Mouse (Mus musculus) kidney, adult 2 months (tissue): ENCODE measurements around the gene Stk40. TPM values are rescaled to one million over a fixed set of nuclear protein-coding genes. Genes with fewer than 3 reads are reported as not detected.
"Not testable (repeated sequence)": the region's sequence is repeated elsewhere in the genome, so short reads cannot be mapped to it uniquely, and the experiment has no call there.

ENCODE experiments used
- DNase-seq: peaks from one replicate; pipeline ENCODE4 v3.0.0; 2021
- H3K27ac ChIP-seq: fragments of 200-500 bp; 2 replicates; pipeline ENCODE4 v1.5.1; 2012; ENCODE audit warnings: low read depth, low read length, control low read depth, inconsistent platforms; ENCODE audit not compliant: insufficient read depth
- H3K27me3 ChIP-seq: fragments of 200-500 bp; replicated peaks from 2 replicates; pipeline ENCODE4 v1.6.1; 2012; ENCODE audit warnings: mild to moderate bottlenecking, moderate library complexity, low read length, inconsistent platforms; ENCODE audit not compliant: control insufficient read depth, insufficient read depth
- H3K36me3 ChIP-seq: fragments of 200-500 bp; 2 replicates; pipeline ENCODE4 v1.6.1; 2012; ENCODE audit warnings: mild to moderate bottlenecking, moderate library complexity, low read length, inconsistent platforms; ENCODE audit not compliant: control insufficient read depth, insufficient read depth
- H3K4me1 ChIP-seq: fragments of 200-500 bp; 2 replicates; pipeline ENCODE4 v1.6.1; 2011; ENCODE audit warnings: low read length; ENCODE audit not compliant: control insufficient read depth, insufficient read depth
- H3K4me3 ChIP-seq: fragments of 200-500 bp; 2 replicates; pipeline ENCODE4 v1.5.1; 2011; ENCODE audit warnings: mild to moderate bottlenecking, low read depth, low read length, control low read depth; ENCODE audit not compliant: insufficient read depth
- CTCF ChIP-seq: fragments of 200-500 bp; conservative IDR thresholded peaks from 2 replicates; pipeline ENCODE4 v1.5.1; 2011; ENCODE audit warnings: low read depth, mild to moderate bottlenecking, control low read depth, low read length, moderate library complexity, mixed read lengths; ENCODE audit not compliant: insufficient read depth, insufficient read length
- POLR2A ChIP-seq: fragments of 200-500 bp; IDR thresholded peaks from one replicate; pipeline ENCODE4 v1.6.1; 2011; ENCODE audit warnings: low read depth, low read length, control low read depth
- WGBS: fragments of 180-500 bp; shearing (Covaris S2); methylation state at CpG from one replicate; pipeline ENCODE4 v1.1.7; 2018; 5-methylcytosine and 5-hydroxymethylcytosine counted together
- polyA plus RNA-seq: library from polyadenylated mRNA; depleted of rRNA; stranded (reverse); fragments of >200 nt; gene quantifications from 2 replicates; pipeline ENCODE4 v1.2.3, GENCODE M21; 2012; rRNA removed

Stk40 gene
- polyA plus RNA-seq, 1 experiment: 38.9 TPM

DNA sequence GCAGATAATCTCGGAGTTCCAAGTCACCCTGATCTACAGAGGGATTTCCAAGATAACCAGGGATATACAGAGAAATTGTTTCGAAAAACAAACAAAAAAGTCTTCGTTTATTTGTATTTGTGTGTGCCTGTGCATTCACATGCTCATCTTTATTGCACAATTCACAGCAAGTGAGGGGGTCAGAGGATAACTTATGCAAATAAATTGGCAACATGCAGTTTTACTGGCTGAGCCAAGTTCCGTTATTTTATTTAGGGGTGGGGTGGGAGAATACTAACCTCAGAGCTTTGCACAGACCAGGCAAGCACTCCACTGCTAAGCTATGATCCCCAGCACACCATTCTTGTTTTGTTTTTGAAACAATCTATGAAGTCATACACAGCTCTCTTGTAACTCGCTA lies 70.0 kb downstream of the Stk40 start:
- H3K27ac ChIP-seq: no peak overlapping the region
- no peaks in the 10 kb centered on the region for H3K27me3 ChIP-seq
- TF ChIP-seq CTCF: no peak
- no peak for TF ChIP-seq POLR2A
- H3K4me3 ChIP-seq: no peak overlapping the region
- H3K36me3 ChIP-seq: peaks cover 27% of the 10 kb centered on the region
- no peak for DNase-seq
- peaks cover 3% of the 10 kb centered on the region for H3K4me1 ChIP-seq
- WGBS: 84% methylated on average over 5 of the region's 5 CpGs

DNA sequence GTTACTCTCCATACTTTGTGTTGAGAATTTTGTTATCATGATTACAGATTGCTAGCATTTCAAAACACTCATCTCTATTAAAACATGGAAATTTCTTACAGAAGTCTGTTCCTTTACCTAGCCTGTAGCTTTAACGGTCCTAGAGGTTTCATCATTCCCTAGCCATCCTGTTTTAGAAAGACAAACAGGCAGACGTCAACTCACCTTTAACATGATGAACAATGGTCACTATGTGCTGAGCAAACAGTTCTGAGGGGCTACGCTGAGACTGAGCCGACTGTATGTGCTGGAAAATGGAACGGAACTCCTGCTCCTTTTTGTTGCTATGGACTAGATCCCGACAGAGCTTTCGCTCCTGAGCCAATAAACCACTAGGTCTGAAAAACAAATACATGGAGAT lies 72.2 kb downstream of the Stk40 start:
- WGBS: 73% methylated on average over 7 of the region's 7 CpGs
- DNase-seq, H3K4me1 ChIP-seq, H3K4me3 ChIP-seq, H3K27ac ChIP-seq, H3K27me3 ChIP-seq: not testable (repeated sequence)
- peaks cover 26% of the 10 kb centered on the region for H3K36me3 ChIP-seq

DNA sequence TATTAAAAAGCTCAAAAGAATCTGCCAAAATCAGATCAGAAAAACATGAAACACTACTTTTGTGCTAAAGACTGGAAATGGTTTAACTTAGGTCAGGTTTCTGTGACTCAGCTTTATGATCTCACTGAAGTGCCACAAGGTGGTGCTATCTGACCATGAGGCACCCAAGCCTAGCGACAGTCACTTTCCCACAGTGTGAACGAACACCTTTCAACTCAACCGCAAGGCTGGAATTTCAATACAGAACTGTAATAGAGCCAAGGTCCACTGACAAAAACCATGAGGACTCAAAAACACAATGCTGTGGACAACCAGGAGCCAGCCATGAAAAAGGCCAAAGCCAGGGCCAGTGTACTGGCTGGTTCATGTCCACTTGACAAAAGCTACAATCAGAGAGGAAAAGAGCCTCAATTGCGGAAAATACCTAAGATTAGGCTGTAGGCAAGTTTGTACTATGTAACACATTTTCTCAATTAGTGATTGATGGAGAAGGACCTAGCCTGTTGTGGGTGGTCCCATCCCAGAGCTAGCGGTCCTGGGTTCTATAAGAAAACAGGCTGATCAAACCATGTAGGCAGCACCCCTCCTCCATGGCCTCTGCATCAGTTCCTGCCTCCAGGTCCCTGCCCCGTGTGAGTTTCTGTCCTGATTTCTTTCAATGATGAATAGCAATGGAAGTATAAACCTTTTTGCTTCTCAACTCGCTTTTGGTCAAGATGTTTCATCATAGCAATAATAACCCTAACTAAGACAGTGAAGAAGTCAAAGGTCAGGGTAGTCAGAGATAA lies 77.6 kb downstream of the Stk40 start:
- Histone ChIP-seq H3K36me3 (peaks cover 9% of the 10 kb centered on the region), H3K27ac (no peak overlapping the region), H3K27me3 (no peaks in the 10 kb centered on the region), H3K4me1 (no peaks in the 10 kb centered on the region), H3K4me3 (no peak overlapping the region)
- TF ChIP-seq CTCF (peak; percentile 95), POLR2A (no peak)
- DNase-seq: peak; percentile 73
- 40% methylated on average over 7 of the region's 7 CpGs for WGBS

DNA sequence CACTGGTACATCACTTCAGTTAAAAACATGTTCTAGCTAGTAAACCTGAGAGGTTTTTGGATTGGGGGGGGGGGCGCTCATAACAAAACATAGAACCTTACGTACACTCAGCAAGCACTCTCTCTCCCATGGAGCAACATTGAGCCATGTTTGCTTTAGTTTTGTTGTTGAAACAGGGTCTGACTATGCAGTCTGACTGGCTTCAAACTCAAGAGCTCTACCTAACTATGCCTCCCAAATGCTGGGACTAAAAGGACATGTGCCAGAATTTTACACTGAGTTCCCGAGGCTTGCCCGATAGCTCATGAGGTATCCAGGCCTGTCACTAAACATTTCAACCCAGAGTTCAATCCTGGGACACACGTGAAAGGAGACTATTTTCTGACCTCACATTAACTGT lies 79.3 kb downstream of the Stk40 start:
- H3K27me3 ChIP-seq: no peaks in the 10 kb centered on the region
- no peak for DNase-seq
- peaks cover 5% of the 10 kb centered on the region for H3K36me3 ChIP-seq
- 75% methylated on average over 5 of the region's 5 CpGs for WGBS
- TF ChIP-seq POLR2A: no peak
- no peak for TF ChIP-seq CTCF
- H3K4me1 ChIP-seq: peaks cover 6% of the 10 kb centered on the region; the same call in 1 of the 2 replicates
- H3K4me3 ChIP-seq: no peak overlapping the region
- no peak overlapping the region for H3K27ac ChIP-seq

DNA sequence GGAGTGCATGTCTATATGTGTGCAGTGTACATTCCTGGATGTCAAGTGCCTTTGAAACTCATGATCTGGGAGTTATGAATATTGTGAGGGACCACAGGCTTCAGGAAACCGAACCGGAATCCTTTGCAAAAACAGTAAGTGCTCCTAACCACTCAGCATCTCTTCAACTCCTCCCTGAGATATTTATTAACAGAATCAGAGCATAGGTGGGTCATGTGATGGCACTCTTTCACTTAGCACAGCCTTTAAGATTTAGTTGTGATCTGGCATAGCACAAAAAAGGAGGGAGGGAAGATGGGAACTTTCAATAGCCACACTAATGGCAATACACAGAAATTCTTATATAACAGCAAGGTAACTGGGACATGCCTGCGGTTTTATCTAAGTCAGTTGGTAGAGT lies 83.3 kb downstream of the Stk40 start:
- WGBS: 37% methylated on average over 3 of the region's 3 CpGs
- peaks cover 8% of the 10 kb centered on the region; the same call in 1 of the 2 replicates for H3K4me1 ChIP-seq
- TF ChIP-seq CTCF: no peak
- TF ChIP-seq POLR2A: no peak
- DNase-seq: peak; percentile 54
- no peak overlapping the region for H3K4me3 ChIP-seq
- H3K27ac ChIP-seq: no peak overlapping the region
- no peaks in the 10 kb centered on the region; the same call in 1 of the 2 replicates for H3K36me3 ChIP-seq
- no peaks in the 10 kb centered on the region for H3K27me3 ChIP-seq

Other genes with a start within 250 kb of the Stk40 start
- 1.3 and 2.2 TPM in 2 replicates for gene Csf3r, start 79.4 kb upstream of the Stk40 start, polyA plus RNA-seq
- 38.2 and 49.4 TPM in 2 replicates for gene Mrps15, start 57.0 kb upstream of the Stk40 start, polyA plus RNA-seq
- 2.5 and 3.3 TPM in 2 replicates for gene Oscp1, start 45.4 kb upstream of the Stk40 start, polyA plus RNA-seq
- gene Lsm10, start 7.3 kb upstream of the Stk40 start, polyA plus RNA-seq: 36.5 TPM in 2 replicates
- gene Eva1b, start 43.8 kb downstream of the Stk40 start, polyA plus RNA-seq: 68.8 and 101 TPM in 2 replicates
- 5.0 and 5.5 TPM in 2 replicates for gene Sh3d21, start 59.5 kb downstream of the Stk40 start, polyA plus RNA-seq
- 40.4 and 51.0 TPM in 2 replicates for gene Thrap3, start 98.8 kb downstream of the Stk40 start, polyA plus RNA-seq
- gene Map7d1, start 152.4 kb downstream of the Stk40 start, polyA plus RNA-seq: 28.3 and 30.3 TPM in 2 replicates
- gene Trappc3, start 158.4 kb downstream of the Stk40 start, polyA plus RNA-seq: 57.7 and 75.5 TPM in 2 replicates
- gene Col8a2, start 182.8 kb downstream of the Stk40 start, polyA plus RNA-seq: 0.27 and 0.31 TPM in 2 replicates
- 36.0 and 43.0 TPM in 2 replicates for gene Adprhl2, start 217.7 kb downstream of the Stk40 start, polyA plus RNA-seq
- gene Tekt2, start 221.7 kb downstream of the Stk40 start, polyA plus RNA-seq: 1.1 and 2.0 TPM in 2 replicates